Mouse (Mus musculus): Measurements from ENCODE around the gene Ccdc153.

Ccdc153 gene

DNA sequence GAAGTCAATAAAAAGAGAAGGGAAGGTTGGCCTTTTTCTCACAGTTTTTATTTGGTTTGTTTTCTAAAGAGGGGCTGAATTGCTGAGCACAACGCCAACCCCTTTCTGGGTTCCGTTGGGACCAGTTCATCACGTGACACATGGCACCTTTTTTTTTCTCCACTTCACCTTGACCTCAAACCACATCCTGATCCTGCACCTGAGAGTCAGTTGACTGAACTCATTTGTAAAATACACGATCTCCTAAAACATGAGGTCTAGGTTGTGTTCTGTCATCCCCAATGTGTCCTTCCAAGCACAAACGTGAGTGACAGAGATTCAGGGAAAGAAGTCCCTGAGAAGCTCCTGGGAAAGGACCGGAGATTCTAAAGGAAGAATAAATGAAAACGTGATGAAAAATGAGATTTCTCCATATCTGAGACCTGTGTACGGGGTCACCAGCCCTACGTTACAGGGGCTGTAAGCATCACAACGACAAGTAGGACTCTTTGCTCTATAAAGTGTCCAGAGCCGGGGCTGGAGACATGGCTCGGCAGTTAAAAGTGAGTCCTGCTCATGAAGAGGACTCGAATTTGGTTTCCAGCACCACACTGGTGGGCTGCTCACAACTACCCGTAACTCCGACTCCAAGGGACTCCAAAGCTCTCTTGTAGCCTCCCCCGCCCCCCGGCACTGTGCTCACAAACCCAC lies 1.8 kb upstream of the Ccdc153 start:
- in situ Hi-C loops (cut with MboI, MseI), result loop anchor here in 1 of 2 experiments (5.0 kb wide), 1 partner anchor 99 kb away; no protein-coding TSS in a partner anchor

DNA sequence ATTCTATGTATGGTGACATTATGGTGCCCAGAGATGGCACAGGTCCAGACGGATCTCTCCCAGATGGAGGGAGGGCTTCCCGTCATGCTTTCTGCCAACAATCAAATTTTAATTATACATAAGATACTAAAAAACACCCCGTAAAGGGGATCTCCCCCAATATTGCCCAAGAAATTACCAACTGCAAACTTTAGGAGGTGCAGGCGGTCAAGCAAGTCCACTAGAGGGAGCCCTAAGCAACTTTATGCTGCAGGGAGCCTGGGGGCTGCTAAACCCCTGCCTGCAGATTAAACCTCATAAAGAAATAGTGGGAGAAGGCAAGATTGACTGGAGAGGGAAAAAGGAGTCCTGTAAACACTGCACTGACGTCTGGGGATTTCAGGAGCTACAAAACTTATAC lies 1.0 kb upstream of the Ccdc153 start:
- in situ Hi-C loops (cut with MboI, MseI), result loop anchor here in 1 of 2 experiments (5.0 kb wide), 1 partner anchor 98 kb away; no protein-coding TSS in a partner anchor

DNA sequence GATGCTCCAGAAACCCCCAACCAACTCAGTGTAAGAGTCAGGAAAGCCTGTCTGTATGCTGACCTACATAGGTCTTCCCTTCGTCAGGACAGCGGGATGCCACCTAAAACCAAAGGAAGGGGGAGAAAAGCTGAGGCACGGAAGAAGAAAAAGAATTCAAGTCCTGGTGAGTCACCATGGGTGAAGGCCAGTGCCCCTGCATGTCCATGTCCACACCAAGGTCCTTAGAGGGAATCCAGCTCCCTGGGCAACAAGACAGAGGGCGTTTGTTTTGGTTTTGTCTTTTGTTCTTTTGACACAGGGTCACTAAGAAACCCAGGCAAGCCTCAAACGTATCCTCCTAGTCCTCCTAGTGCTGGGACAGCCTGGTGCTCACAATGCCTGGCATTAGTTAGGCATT lies 435 bp downstream of the Ccdc153 start:
- in situ Hi-C loops (cut with MboI, MseI), result loop anchor here (5.0 kb wide), 3 partner anchors 34 to 116 kb away; no protein-coding TSS in a partner anchor

DNA sequence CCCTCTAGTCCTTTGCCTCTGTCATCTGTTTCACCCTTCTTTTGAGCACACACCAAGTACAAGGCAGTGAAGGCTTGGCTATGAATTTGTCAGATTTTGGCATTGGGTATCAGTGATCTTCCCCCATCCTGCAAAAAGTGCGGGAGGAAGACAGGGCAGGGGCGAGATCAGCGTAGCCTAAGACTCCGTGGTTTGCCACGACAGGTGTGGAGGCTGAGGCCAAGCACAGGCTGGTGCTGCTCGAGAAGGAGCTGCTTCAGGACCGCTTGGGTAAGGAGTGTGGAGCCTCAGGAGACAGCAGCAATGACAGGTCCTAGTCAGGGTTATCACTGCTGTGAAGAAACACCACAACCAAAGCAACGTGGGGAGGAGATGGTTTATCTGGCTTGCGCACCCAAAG lies 942 bp downstream of the Ccdc153 start:
- in situ Hi-C loops (cut with MboI, MseI), result loop anchor here (5.0 kb wide), 3 partner anchors 34 to 116 kb away; no protein-coding TSS in a partner anchor

DNA sequence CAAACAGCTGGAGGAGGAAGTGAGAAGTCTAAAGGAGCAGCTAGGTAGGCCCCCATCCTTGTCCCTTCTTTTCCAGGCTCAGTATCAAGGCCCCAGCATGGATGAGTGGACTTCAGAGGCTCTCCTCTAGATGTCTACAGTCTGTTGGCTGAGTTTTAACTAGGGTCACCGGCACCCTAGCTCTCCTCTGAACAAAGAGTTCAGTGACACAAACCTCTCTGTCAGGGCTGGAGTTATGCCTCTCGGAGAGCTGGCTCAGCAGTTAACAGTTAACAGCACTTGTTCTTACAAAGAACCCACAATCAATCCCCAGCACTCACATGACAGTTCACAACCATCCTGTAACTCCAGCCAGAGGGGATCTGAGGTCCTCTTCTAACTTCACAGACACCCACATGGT lies 3.1 kb downstream of the Ccdc153 start:
- in situ Hi-C loops (cut with MboI, MseI), result loop anchor here (5.0 kb wide), 3 partner anchors 36 to 114 kb away; no protein-coding TSS in a partner anchor

DNA sequence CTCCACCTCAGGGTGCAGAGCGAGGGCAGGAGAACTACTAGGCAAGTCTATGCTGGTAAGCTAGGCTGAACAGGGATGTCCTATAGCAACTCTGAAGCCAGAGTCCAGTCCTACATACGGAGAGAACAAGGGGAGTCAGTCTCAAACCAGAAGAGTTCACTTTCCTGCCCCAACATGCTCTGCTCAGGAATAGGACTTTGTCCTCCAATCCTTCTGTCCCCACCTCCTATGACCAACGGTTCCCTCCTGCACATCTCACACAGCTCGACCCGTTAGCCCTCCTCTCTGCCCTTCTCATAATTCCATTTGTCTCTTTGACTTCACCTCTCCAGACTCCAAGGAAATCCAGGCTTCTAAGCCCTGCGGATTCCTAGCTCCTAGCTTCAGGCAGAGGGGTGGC lies 7.4 kb downstream of the Ccdc153 start:
- in situ Hi-C loops (cut with MboI, MseI), result no loop called here

DNA sequence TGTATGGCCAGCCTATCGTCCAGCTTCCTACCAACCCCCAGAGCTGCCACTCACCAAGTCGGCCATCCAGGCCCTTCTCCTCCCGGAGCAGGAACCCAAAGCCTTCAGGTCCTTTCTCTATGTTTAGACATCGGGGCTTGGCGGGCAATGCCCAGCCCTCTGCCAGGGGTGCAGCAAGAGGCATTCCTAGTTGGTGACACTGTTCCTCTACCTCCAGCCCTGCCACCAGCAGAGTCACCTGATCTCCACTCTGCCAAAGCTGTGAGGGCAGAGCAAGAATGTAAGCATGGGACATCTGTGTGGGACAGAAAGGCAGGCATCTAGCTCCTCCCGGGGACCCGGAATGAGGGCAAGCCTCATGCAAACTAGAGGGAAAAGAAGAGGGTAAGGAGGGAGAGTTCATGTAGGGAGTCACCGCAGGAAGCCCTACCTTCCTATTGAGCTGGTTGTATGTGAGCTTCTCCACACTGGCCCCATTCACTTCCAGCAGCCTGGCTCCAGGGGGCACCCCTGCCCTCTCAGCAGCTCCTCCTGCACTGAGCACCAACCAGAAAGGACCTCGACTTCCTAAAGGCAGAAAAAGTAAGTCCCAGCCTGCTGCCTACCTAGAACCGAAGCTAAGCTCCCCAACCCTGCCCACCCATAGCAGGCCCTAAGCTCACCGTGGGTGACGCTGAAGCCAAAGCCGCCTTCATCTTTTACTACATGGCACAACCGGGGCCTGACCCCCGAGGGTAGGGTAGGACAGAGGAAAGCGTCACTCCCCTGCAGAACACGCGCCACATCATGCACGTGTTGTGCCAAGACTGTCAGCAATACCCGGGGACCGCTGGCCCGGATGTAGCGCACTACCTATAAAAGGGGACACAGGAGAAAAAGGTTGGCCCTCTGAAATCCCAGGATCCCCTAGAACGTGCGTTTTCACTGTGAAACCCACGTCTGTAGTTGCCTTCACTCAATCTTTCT lies 9.0 kb downstream of the Ccdc153 start:
- in situ Hi-C loops (cut with MboI, MseI), result loop anchor here in 1 of 2 experiments (25.0 kb wide), 1 partner anchor 687 kb away; no protein-coding TSS in a partner anchor

DNA sequence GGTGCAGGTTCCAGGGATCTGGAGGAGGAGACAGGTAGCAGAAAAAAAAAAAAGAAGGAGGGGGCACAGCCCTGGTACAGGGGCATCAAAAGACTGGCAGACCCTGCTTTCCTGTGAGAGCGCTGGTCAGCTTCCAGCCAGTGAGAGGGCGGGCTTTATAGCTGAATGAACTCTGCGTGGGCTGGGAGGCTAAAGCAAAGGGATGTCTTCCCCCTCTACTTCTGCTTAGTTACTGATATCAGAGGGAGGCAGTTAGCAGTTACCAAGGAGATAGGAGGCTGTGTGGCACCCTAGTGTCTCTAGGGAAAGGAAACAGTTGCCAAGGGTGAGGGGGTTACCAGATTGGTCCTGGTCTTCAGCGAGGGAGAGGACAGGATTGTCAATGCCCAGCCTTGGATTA lies 10.0 kb downstream of the Ccdc153 start:
- in situ Hi-C loops (cut with MboI, MseI), result loop anchor here in 1 of 2 experiments (25.0 kb wide), 1 partner anchor 688 kb away; no protein-coding TSS in a partner anchor

DNA sequence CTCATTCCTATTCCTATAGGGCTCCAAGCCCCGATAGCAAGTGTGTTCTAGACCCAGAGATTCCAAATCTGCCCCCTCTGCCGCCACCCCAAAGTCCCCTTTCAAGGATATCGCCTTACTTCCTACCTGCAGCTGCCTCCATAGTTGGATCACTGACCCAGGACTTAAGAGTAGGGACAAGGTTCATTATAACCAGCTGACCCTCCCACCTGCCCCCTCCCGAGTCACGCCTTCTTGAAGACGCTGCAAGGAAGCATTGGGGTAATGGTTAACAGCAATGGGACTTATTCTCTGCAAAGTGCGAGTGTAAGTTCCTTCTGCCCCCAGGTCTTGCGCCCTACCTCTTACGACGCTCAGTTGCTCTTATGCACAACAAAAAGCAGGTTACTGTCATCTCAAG lies 10.8 kb downstream of the Ccdc153 start, which contains the start of gene Pdzd3:
Pdzd3 (minus strand) TSS at position 158 of the 400 bp plus-strand sequence.
- in situ Hi-C loops (cut with MboI, MseI), result loop anchor here in 1 of 2 experiments (25.0 kb wide), 1 partner anchor 689 kb away; no protein-coding TSS in a partner anchor

DNA sequence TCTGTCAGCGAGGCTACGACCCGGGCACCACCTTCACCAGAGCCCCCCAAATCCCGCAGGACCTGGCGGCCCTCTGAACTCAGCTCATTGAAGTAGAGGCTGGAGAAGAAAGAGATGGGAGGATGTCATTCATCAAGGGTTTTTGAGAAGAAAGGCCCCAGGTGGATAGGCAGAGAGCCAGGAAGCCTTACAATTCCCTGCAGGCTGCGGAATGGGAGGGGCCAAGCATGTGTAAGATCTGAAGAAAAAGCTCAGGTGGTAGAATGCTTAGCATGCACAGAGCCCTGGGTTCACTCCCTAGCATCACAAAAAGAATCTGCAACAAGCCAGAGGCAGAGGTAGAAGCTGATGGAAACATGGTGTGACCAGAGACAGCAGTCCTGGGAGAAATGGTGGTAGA lies 13.0 kb downstream of the Ccdc153 start:
- in situ Hi-C loops (cut with MboI, MseI), result loop anchor here in 1 of 2 experiments (25.0 kb wide), 1 partner anchor 691 kb away; no protein-coding TSS in a partner anchor

DNA sequence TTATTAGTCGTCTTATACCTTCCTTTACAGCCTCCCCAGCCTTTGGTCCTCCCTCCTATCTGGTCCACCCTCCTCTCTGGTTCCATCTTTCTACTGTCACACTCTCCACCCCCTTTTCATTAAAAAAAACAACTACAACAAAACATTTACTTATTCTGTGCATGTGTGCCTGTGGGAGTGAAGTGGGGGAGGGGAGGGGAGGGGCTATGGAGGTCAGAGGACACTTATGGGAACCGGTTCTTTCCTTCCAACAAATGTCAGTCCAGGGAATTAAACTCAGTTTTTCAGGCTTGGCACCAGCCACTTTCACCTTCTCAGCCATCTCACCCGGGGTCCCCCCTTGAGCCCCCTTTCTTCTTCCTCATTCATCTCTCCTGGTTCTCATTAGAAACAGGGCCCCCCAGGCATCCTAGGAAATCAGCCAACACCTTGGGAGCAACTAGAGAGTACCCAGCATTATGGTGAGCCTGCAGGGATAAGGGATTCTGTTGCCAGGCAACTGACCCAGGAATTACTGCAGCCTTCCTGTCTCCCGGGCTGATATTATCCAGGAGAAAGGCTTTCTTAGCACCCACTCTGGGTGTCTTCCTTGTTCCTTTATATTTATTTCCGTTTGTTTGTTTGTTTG lies 14.1 kb downstream of the Ccdc153 start:
- in situ Hi-C loops (cut with MboI, MseI), result loop anchor here in 1 of 2 experiments (25.0 kb wide), 1 partner anchor 692 kb away; no protein-coding TSS in a partner anchor

DNA sequence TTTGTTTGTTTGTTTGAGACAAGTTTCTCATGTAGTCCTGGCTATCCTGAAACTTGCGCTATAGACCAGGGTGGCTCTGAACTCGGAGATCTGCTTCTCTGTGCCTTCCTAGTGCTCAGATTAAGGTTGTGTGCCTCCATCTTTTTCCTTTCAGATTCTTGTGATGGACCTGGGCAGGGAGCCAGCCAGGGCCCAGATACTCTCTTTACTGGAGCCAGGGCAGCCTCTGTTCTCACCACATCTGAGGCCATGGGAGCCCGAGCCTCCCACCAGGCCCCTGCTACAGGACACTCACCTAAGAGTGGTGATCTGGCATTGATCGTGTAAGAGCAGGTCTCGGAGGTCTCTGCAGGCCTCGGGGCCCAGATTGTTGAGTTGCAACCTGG lies 14.7 kb downstream of the Ccdc153 start:
- in situ Hi-C loops (cut with MboI, MseI), result loop anchor here in 1 of 2 experiments (25.0 kb wide), 1 partner anchor 693 kb away; no protein-coding TSS in a partner anchor

DNA sequence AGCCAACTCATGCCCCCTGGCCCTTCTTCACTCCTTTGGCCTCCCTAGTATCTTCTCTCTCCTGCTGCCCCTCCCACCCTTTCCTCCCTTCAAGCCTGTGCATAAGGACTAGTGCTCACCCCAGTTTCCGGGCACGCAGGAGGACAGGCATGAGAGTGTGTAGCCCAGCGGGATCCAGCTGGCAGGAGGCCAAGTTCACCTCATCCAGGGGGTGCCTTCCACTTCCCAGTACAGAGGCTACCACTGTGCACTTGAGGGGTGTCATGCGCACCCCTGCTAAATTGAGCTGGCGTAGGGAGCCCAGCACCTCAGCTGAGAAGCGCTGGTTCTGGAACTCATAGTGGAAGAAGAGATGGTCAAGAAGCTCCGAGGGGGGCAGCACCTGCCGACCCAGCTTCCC lies 15.7 kb downstream of the Ccdc153 start:
- in situ Hi-C loops (cut with MboI, MseI), result loop anchor here in 1 of 2 experiments (25.0 kb wide), 1 partner anchor 694 kb away; no protein-coding TSS in a partner anchor

DNA sequence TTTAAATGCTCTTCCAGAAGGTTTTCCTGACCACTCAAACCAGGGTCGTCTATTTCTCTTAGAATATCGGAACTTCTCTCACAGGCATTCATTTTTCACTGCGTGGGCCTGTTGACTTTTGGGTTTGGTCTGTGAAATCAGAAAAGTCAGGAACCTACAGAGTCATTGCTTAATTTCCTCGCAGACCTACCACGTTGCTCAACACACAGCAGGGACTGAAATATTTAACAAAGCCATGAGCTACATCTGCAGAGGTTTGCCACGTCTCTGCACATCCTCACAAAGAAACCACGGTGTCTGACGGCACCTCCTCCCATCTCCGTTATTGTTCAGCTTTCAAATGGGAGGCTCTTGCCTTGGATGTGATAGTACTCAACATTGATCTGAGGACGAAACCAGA lies 18.5 kb downstream of the Ccdc153 start:
- in situ Hi-C loops (cut with MboI, MseI), result loop anchor here in 1 of 2 experiments (25.0 kb wide), 1 partner anchor 697 kb away; no protein-coding TSS in a partner anchor

DNA sequence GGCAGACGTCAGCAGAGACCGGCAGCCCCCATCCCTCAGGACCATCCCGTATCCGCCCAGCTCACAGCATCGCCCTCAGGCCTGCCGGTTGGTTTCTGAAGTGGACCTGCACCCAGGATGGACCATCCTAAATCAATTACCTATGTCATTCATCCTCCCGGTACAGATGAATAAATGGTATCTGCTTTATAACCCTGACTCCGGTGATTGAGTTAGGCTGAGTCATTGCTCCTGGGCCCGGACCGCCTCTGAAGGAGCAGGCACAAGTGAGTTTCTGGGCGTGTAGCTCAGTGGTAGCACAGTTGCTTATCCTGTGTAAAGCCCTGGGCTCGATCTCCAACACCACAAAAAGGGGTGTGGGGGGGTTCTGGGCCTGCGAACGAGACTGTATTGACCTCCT lies 20.9 kb downstream of the Ccdc153 start:
- in situ Hi-C loops (cut with MboI, MseI), result loop anchor here in 1 of 2 experiments (5.0 to 25.0 kb wide), 2 partner anchors 129 to 699 kb away; partner anchors contain the start of gene Mcam

DNA sequence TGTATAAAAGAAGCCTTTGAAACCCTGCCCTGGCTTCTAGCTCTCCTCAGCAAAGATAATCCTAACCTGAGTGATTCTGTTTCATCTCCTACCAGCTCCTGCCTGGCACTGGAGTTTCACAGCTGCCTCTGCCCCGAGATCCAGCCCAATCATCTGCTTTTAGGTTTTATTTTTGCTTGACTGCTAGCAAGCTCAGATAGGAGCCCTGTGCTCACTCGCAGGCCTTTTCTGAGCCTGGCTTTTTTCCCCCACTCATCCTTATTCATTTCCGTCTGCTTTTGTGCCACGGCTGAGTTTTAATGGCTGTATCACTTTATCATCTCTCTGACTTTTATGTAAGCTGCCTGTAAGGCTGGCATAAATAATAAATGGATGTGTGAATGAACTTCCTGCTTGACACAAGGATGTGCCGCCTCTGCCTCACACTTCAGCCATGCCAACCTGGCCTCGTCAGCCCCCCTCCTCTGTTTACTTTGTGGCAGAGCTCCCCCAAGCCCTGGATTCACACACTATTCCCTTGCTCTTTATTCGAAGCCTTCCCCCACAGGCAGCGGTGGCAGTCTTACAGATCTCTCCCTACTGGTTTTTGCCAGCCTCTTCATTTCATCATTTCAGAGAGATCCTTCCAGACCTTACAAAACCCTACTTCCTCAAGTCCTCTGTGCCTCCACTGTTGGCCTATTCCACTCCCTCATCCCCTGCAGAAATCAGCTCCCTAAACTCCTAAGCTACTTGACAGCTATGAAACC lies 26.2 kb downstream of the Ccdc153 start:
- in situ Hi-C loops (cut with MboI, MseI), result loop anchor here in 1 of 2 experiments (25.0 kb wide), 1 partner anchor 704 kb away; no protein-coding TSS in a partner anchor

DNA sequence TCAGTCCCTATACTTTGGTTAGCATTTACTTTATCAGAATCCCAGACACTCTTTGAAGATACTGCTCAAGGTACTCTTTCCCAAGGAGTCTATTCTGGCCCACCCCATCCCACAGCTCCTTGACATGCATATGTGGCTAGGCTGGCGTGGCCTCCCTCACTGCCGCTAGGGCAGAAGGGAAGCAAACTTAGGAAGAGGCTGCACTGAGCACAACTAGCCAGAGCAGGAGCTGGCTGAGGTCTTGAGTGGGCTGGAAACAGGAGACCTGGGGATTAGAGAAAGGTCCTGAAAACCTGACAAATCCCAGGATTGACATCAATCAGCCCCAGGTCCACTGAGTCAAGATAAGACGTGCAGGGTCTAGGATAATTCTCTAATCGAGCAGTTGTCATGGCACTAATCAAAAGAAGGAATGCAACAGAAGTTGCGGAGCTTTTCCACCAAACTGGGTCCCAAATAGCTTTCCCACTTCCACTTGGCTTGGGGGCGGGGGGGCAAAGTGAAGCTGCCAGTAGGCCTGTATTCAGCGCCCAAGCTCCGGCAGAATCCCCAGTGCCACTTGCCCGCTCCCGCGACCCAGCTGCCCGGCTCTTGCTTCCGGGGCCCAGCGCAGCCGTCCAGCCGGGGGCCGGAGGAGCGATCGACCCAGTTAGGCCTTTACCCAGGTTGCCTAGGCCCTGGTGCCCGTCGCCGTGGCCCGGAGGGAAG lies 27.0 kb downstream of the Ccdc153 start:
- in situ Hi-C loops (cut with MboI, MseI), result loop anchor here in 1 of 2 experiments (25.0 kb wide), 1 partner anchor 705 kb away; no protein-coding TSS in a partner anchor

DNA sequence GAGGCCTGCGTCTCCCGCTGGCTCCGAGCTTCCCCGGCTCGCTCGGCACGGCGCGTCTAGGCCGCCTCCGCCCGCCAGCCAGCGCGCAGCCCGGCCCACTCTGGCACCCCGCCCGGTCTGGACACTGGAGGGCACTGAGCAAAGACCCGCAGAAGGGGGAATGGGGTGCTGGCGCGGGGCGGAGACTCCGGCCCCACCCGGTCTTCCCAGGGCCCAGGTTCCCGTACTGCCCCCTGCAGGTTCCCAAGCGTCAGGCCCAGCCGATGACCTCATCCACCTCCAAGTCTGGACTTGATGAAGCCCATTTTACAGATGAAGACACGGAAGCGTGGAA lies 27.5 kb downstream of the Ccdc153 start:
- in situ Hi-C loops (cut with MboI, MseI), result loop anchor here in 1 of 2 experiments (25.0 kb wide), 1 partner anchor 706 kb away; no protein-coding TSS in a partner anchor

DNA sequence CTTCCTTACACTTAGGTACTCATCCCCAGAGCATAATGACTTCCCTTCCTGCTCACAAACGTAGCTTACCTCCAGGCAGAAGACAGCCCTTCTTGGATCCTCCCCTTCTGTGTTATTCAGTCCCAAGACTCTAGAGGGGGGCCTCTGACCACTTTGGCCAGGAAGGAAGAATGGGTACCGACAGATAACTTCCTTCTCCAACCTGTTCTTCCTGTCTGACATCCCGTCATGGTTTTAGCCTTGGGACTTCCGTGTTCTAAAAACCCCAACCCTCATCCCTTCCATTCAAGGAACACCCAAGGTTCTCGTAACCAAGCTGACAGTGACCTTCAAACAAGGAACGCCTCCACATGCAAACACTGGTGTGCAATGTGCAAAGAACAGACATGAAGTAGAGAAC lies 28.0 kb downstream of the Ccdc153 start, which contains the start of gene Nlrx1:
Nlrx1 (minus strand) TSS at position 168 of the 400 bp plus-strand sequence.
- in situ Hi-C loops (cut with MboI, MseI), result loop anchor here in 1 of 2 experiments (25.0 kb wide), 1 partner anchor 706 kb away; no protein-coding TSS in a partner anchor
